Mouse (Mus musculus) spleen, adult 2 months (tissue): ENCODE measurements around the gene H2afj. TPM values are rescaled to one million over a fixed set of nuclear protein-coding genes. Genes with fewer than 3 reads are reported as not detected.

Source experiments
- DNase-seq, 2 experiments: peaks; one replicate each; pipeline versions ENCODE4 v3.0.0 to v3.0.0-alpha.2; 2012 to 2021; ENCODE audit warnings: low spot score in 2 of 2, low read depth in 1 of 2
- H3K27ac ChIP-seq: fragments of 200-500 bp; 2 replicates; pipeline ENCODE4 v1.5.1; 2012; ENCODE audit warnings: low read length, inconsistent platforms; ENCODE audit not compliant: insufficient read depth
- H3K27me3 ChIP-seq: fragments of 200-500 bp; 2 replicates; pipeline ENCODE4 v1.6.1; 2012; ENCODE audit warnings: mild to moderate bottlenecking, moderate library complexity, low read length, inconsistent platforms; ENCODE audit not compliant: control insufficient read depth, insufficient read depth
- H3K36me3 ChIP-seq: fragments of 200-500 bp; 2 replicates; pipeline ENCODE4 v1.6.1; 2012; ENCODE audit warnings: mild to moderate bottlenecking, low read length, inconsistent platforms; ENCODE audit not compliant: control insufficient read depth, insufficient read depth
- H3K4me1 ChIP-seq: fragments of 200-500 bp; 2 replicates; pipeline ENCODE4 v1.6.1; 2011; ENCODE audit warnings: inconsistent platforms; ENCODE audit not compliant: control insufficient read depth, insufficient read depth, insufficient read length
- H3K4me3 ChIP-seq: fragments of 200-500 bp; 2 replicates; pipeline ENCODE4 v1.5.1; 2011; ENCODE audit warnings: mild to moderate bottlenecking, inconsistent platforms; ENCODE audit not compliant: insufficient read depth, insufficient read length; ENCODE audit errors: extremely low read depth
- CTCF ChIP-seq: fragments of 200-500 bp; IDR thresholded peaks from 2 replicates; pipeline ENCODE4 v1.5.1; 2011; ENCODE audit warnings: mild to moderate bottlenecking, inconsistent platforms; ENCODE audit not compliant: insufficient read depth, insufficient read length, insufficient replicate concordance; ENCODE audit errors: extremely low read depth
- POLR2A ChIP-seq: fragments of 200-500 bp; IDR thresholded peaks from 2 replicates; pipeline ENCODE4 v1.6.1; 2011; ENCODE audit warnings: low read depth, low read length, inconsistent platforms
- WGBS: fragments of 180-500 bp; shearing (Covaris S2); methylation state at CpG from one replicate; pipeline ENCODE4 v1.1.7; 2018; 5-methylcytosine and 5-hydroxymethylcytosine counted together
- polyA plus RNA-seq: library from polyadenylated mRNA; depleted of rRNA; stranded (reverse); fragments of >200 nt; gene quantifications from 2 replicates; pipeline ENCODE4 v1.2.3, GENCODE M21; 2012

The H2afj gene
- polyA plus RNA-seq, 1 experiment: 228 TPM

DNA sequence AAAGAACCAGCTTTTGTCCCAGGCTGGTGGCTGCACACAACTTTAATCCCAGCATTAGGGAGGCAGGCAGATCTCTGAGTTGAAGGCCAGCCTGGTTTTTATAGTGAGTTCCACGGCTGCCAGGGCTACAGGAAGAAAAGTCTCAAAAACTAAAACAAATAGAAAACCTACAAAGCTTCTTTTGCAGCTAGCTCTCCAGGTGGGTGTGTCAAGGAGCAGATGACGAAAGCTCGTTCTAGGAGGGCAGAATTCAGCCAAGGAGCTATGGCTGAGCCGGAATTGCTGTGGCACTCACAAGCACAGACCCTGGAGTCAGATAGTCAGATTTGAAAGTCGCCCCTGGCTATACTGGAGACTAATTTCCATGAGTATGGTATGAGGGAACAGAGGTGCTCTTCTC lies 1.2 kb upstream of the H2afj start:
- TF ChIP-seq CTCF (no peak), POLR2A (no peak)
- no peak for DNase-seq
- Histone ChIP-seq H3K4me3 (no peak overlapping the region), H3K27me3 (no peaks in the 10 kb centered on the region), H3K36me3 (peaks cover 3% of the 10 kb centered on the region), H3K4me1 (peaks cover 6% of the 10 kb centered on the region), H3K27ac (no peak overlapping the region)
- WGBS: 91% methylated on average over 5 of the region's 5 CpGs

DNA sequence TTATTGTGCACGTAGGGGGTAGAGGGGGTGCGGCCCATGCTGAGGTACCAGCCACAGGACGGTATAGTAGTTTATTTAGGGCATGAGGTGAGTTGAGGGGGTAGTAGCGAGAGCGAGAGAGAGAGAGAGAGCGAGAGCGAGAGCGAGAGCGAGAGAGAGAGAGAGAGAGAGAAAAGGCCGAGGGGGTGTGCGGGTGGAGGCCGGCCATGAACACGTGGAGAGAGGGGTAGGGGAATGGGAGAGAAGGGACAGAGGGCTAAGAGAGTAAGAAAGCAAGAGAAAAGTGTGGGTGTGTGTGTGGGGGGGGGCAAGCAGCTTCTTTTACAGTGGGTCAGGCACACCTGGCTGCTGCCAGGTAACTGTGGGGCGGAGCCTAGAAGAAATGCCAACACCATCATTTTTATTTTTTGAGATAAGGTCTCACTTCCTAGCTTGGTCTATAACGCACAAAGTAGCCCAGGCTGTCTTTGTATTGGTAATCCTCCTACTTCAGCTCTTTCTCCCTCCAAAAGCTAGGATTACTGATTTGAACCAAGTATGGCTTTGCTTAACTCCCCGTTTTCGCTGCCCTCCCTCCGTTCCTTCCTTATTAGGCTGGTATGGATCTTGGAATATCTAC lies 540 bp upstream of the H2afj start:
- H3K4me1 ChIP-seq: peaks cover 6% of the 10 kb centered on the region
- no peak for TF ChIP-seq CTCF
- no peak for TF ChIP-seq POLR2A
- no peaks in the 10 kb centered on the region for H3K27me3 ChIP-seq
- 58% methylated on average over 18 of the region's 18 CpGs for WGBS
- no peak for DNase-seq
- peak overlapping the region; percentile 63 for H3K27ac ChIP-seq
- peak overlapping the region; percentile 37; the same call in 1 of the 2 replicates for H3K4me3 ChIP-seq
- peaks cover 4% of the 10 kb centered on the region for H3K36me3 ChIP-seq

DNA sequence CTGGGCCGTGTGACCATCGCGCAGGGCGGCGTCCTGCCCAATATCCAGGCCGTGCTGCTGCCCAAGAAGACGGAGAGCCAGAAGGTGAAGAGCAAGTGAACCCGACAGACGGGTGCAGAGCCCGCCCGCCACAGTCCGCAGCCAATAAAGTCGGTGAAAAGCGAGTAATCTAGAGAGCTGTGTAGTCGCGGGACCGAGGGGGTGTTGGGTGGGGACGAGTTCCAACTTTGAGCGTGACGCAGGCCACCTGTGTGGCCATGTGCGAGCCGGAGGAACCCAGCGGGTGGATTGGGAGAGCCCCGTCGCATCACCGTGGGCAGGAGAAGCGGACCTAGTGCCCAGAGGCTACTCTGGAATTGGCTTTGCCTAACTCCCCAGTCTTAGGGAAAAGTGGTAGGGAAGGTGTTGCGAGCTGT lies 595 bp downstream of the H2afj start:
- H3K4me3 ChIP-seq: peak overlapping the region; percentile 88
- WGBS: 1% methylated on average over 28 of the region's 28 CpGs
- H3K36me3 ChIP-seq: peaks cover 7% of the 10 kb centered on the region
- no peaks in the 10 kb centered on the region for H3K27me3 ChIP-seq
- TF ChIP-seq POLR2A: no peak
- TF ChIP-seq CTCF: no peak
- H3K27ac ChIP-seq: peak overlapping the region; percentile 85
- peaks cover 6% of the 10 kb centered on the region; the same call in 1 of the 2 replicates for H3K4me1 ChIP-seq
- DNase-seq: peak in 1 of 2 experiments; percentile 29

DNA sequence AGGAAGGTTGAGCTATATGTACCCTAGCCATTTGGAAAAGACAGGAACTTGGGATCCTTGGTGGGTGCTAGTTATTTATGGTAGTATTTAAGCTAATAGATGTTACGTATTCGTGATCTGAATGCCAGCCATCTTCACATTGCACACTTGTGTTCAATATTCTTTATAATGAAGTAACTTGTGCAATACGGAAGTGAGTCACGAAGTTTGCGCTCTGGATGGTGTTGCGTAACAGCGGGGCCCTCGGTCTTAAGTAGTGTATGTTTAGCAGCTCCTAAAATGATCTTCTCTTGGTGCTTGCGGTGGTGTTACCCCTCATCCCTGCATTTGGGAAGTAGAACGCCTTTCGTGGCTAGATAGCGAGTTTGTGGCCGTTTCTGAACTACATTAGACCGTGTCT lies 1.0 kb downstream of the H2afj start:
- Histone ChIP-seq H3K27ac (peak overlapping the region; percentile 85), H3K27me3 (no peaks in the 10 kb centered on the region), H3K4me3 (peak overlapping the region; percentile 88), H3K36me3 (peaks cover 11% of the 10 kb centered on the region), H3K4me1 (peaks cover 6% of the 10 kb centered on the region; the same call in 1 of the 2 replicates)
- 2% methylated on average over 14 of the region's 14 CpGs for WGBS
- DNase-seq: peak; percentile 37 to 47
- TF ChIP-seq POLR2A: no peak
- TF ChIP-seq CTCF: no peak

DNA sequence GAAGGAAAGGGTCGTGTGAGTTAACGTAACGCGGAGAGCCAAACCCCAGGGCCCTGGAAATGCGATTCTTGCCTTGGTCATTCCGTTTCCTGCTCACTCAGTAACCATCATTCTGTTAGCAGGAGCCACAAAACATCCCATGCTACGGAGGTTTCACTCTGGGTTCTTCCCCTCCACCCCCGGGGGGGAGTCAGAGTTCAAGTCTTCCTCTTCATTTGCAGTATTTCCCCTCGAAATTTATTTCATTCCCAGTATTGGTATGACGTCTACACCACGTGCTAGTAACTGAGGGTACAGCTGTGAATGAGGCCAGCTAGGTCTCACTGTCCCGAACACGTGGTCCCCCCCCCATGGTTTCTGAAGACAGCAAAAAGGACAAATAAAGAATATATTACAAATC lies 1.6 kb downstream of the H2afj start:
- no peak for TF ChIP-seq POLR2A
- TF ChIP-seq CTCF: no peak
- H3K27ac ChIP-seq: no peak overlapping the region
- peaks cover 6% of the 10 kb centered on the region; the same call in 1 of the 2 replicates for H3K4me1 ChIP-seq
- no peaks in the 10 kb centered on the region for H3K27me3 ChIP-seq
- WGBS: 41% methylated on average over 13 of the region's 13 CpGs
- no peak for DNase-seq
- H3K4me3 ChIP-seq: peak overlapping the region; percentile 46; the same call in 1 of the 2 replicates
- peaks cover 15% of the 10 kb centered on the region for H3K36me3 ChIP-seq

DNA sequence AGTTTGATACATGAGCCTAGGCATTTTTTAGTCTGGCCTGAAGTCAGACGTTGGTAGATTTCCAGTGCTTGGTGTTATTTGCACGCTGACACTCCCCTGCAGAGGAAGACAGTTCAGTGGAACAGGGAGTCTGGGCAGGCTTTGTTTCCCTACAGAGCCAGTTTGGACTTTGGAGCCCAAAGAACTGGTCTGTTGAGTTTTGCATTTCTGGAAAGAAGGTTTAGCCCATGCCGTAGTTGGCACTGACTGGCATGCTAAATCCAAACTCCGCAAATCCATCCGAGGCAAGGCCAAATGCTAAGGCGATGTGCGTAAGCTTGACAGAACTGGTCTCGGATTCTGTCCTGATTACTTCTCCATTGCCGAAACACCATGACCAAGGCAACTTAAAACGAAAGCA lies 3.2 kb downstream of the H2afj start:
- H3K27ac ChIP-seq: no peak overlapping the region
- DNase-seq: no peak
- no peaks in the 10 kb centered on the region for H3K27me3 ChIP-seq
- no peak overlapping the region for H3K4me3 ChIP-seq
- TF ChIP-seq CTCF (no peak), POLR2A (no peak)
- H3K36me3 ChIP-seq: peaks cover 25% of the 10 kb centered on the region
- WGBS: 90% methylated on average over 10 of the region's 10 CpGs
- H3K4me1 ChIP-seq: peaks cover 6% of the 10 kb centered on the region; the same call in 1 of the 2 replicates

DNA sequence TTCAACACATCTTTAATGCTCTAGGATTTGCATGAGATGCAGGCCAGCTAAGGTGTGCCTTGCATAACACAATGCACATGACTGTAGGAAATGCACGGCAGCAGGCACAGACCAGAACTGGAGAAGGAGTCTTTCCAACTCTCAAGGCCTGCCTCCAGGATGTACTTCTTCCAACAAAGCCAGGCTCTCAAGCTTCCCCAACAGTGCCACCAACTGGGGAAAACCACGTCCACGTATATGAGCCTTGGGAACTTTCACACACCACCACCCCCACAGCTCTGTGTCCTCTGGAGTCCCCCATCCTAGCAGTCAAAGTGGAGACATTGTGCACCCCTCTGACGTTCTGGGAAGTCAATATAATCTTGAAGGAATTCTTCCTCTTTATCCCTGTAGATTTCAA lies 5.1 kb downstream of the H2afj start:
- Histone ChIP-seq H3K4me1 (peaks cover 6% of the 10 kb centered on the region; the same call in 1 of the 2 replicates), H3K36me3 (peaks cover 41% of the 10 kb centered on the region), H3K27ac (no peak overlapping the region), H3K27me3 (no peaks in the 10 kb centered on the region), H3K4me3 (no peak overlapping the region)
- DNase-seq: no peak
- no peak for TF ChIP-seq CTCF
- TF ChIP-seq POLR2A: no peak
- 75% methylated on average over 4 of the region's 4 CpGs for WGBS

DNA sequence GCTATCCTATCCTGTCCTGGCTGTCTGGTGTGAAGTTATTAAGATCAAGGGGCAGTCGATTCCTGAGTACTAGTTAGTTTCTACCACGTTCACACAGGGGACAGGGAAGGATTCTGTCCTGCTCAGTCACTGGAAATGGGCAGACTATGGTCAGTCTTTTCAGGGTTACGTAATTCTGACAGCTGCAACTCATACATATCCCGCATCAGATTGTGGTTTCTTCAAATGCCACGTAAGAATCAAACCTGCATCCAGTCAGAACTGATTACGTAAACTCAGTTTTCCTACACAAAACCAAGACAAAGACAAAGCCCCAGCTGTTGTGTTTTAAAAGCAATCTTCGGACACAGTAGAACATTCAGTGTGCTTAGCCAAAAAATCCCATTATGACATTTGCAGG lies 7.3 kb downstream of the H2afj start:
- Histone ChIP-seq H3K27me3 (no peaks in the 10 kb centered on the region), H3K27ac (no peak overlapping the region), H3K36me3 (peaks cover 50% of the 10 kb centered on the region), H3K4me3 (no peak overlapping the region), H3K4me1 (no peaks in the 10 kb centered on the region)
- TF ChIP-seq CTCF: no peak
- TF ChIP-seq POLR2A: no peak
- DNase-seq: no peak
- WGBS: 93% methylated on average over 7 of the region's 7 CpGs
